Mouse (Mus musculus) G1E (cell line): Measurements from ENCODE around the gene Strn3.

Experiments
- CTCF ChIP-seq: IDR thresholded peaks from 2 replicates; pipeline ENCODE4 v1.5.1; 2012; ENCODE audit warnings: low read depth, low read length, inconsistent platforms, mixed read lengths
- GATA1 ChIP-seq: IDR thresholded peaks from 2 replicates; pipeline ENCODE4 v1.6.1; 2012; ENCODE audit warnings: borderline replicate concordance, low read length, inconsistent platforms, mixed read lengths
- TAL1 ChIP-seq: conservative IDR thresholded peaks from 2 replicates; pipeline ENCODE4 v1.6.1; 2012; ENCODE audit warnings: low read depth, low read length, inconsistent platforms, mixed read lengths

GRCm38 (mm10) chr12:51729827-51730226 is 38.1 kb upstream of the Strn3 start:
- TF ChIP-seq CTCF (no peak), TAL1 (no peak), GATA1 (no peak)
